Mouse (Mus musculus) embryonic facial prominence, embryonic 11.5 days (tissue): ENCODE results near the gene Pip4k2b. TPM values are rescaled to one million over a fixed set of nuclear protein-coding genes. Genes with fewer than 3 reads are reported as not detected.

Source experiments
- ATAC-seq: fragments of 200-750 bp; cut with Nextera tagmentation; replicated peaks from 2 replicates; pipeline ENCODE4 v1.8.0; 2017; ENCODE audit warnings: low read depth; ENCODE audit not compliant: insufficient number of reproducible peaks, low FRiP score, low TSS enrichment
- DNase-seq: peaks from one replicate; pipeline ENCODE4 v3.0.0-alpha.2; 2015; ENCODE audit warnings: low spot score
- H3K27ac ChIP-seq: fragments of 300-500 bp; sonication (generic); replicated peaks from 2 replicates; pipeline ENCODE4 v1.5.1; 2014; ENCODE audit warnings: mild to moderate bottlenecking, low read depth, low read length, control low read depth
- H3K27me3 ChIP-seq: fragments of 300-500 bp; sonication (generic); 2 replicates; pipeline ENCODE4 v1.6.1; 2014; ENCODE audit warnings: mild to moderate bottlenecking, low read length, moderate library complexity, mixed read lengths; ENCODE audit not compliant: control insufficient read depth, insufficient read depth
- H3K36me3 ChIP-seq: fragments of 300-500 bp; sonication (generic); replicated peaks from 2 replicates; pipeline ENCODE4 v1.6.1; 2014; ENCODE audit warnings: low read depth, mild to moderate bottlenecking, low read length, moderate library complexity, mixed read lengths; ENCODE audit not compliant: control insufficient read depth, insufficient read depth
- H3K4me1 ChIP-seq: fragments of 300-500 bp; sonication (generic); 2 replicates; pipeline ENCODE4 v1.6.1; 2014; ENCODE audit warnings: low read length, mixed read lengths; ENCODE audit not compliant: control insufficient read depth, insufficient read depth
- H3K4me2 ChIP-seq: fragments of 300-500 bp; sonication (generic); 2 replicates; pipeline ENCODE4 v1.6.1; 2014; ENCODE audit warnings: low read depth, mild to moderate bottlenecking, control low read depth, low read length, moderate library complexity
- H3K4me3 ChIP-seq: fragments of 300-500 bp; sonication (generic); 2 replicates; pipeline ENCODE4 v1.5.1; 2014; ENCODE audit warnings: low read depth, low read length, control low read depth
- H3K9ac ChIP-seq: fragments of 300-500 bp; sonication (generic); replicated peaks from 2 replicates; pipeline ENCODE4 v1.6.1; 2014; ENCODE audit warnings: mild to moderate bottlenecking, control low read depth, low read length
- H3K9me3 ChIP-seq: fragments of 300-500 bp; sonication (generic); replicated peaks from 2 replicates; pipeline ENCODE4 v1.6.1; 2016; ENCODE audit warnings: mild to moderate bottlenecking, low read length, inconsistent platforms, mixed read lengths; ENCODE audit not compliant: control insufficient read depth
- WGBS: fragments of 180-500 bp; shearing (Covaris S2); extraction: QIAGEN DNeasy Blood & Tissue Kit; methylation state at CpG from one replicate; pipeline ENCODE4 v1.1.7; 2014; 5-methylcytosine and 5-hydroxymethylcytosine counted together
- polyA plus RNA-seq: library from polyadenylated mRNA; unstranded; fragments of >200 nt; fragmentation: Nextera tagmentation; extraction: Ambion mirVana; gene quantifications from 2 replicates; pipeline ENCODE4 v1.2.1, GENCODE M21; 2014

Pip4k2b gene
- polyA plus RNA-seq, 1 experiment from 2014 or later: 2.8 TPM

DNA sequence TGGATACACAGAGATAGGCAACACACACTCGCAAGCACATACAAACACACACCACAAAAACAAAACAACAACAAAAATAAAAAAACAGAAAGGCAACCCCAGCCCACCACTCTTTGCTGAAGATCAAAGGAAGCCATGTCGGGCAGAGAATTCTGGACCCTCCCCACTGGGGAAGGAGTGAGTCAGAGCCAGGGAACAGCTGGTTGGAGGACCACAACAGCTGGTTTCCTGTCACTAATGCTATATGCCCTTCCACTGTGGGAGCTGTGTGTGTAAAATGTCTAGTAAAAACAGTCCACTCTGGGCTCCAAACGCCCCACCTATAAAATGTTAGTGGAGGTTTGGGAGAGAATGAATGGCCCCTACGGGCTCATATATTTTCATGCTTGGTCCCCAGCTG lies 23.2 kb downstream of the Pip4k2b start:
- no peak overlapping the region for H3K27ac ChIP-seq
- no peak overlapping the region for H3K9ac ChIP-seq
- ATAC-seq (no peak), DNase-seq (no peak)
- H3K4me2 ChIP-seq: no peak overlapping the region
- peaks cover 18% of the 10 kb centered on the region for H3K36me3 ChIP-seq
- no peaks in the 10 kb centered on the region; the same call in 1 of the 2 replicates for H3K9me3 ChIP-seq
- no peak overlapping the region for H3K4me3 ChIP-seq
- no peaks in the 10 kb centered on the region for H3K27me3 ChIP-seq
- WGBS: 96% methylated on average over 4 of the region's 4 CpGs
- H3K4me1 ChIP-seq: no peaks in the 10 kb centered on the region

DNA sequence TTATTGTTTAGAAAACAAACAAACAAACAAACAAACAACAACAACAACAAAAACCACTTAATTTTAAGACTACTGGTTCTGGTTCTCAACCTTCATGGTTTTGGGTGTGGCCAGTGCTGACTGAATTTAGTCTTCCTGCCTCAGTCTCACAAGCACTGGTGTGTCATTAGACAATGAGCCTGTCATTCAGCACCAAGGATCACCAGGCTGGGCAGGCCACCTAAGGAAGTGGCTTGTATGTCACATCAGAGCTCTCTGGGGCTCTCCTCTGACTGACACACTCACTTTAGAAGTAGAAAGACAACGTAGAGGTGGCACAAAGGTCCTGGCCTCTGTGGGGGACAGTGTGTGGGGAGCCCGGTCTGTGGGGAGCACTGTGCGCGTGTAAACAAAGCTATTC lies 25.5 kb downstream of the Pip4k2b start:
- no peak overlapping the region for H3K4me2 ChIP-seq
- DNase-seq: no peak
- H3K9me3 ChIP-seq: no peaks in the 10 kb centered on the region; the same call in 1 of the 2 replicates
- no peak overlapping the region for H3K27ac ChIP-seq
- no peak overlapping the region for H3K4me3 ChIP-seq
- no peaks in the 10 kb centered on the region for H3K4me1 ChIP-seq
- peaks cover 18% of the 10 kb centered on the region for H3K36me3 ChIP-seq
- ATAC-seq: no peak
- 86% methylated on average over 4 of the region's 4 CpGs for WGBS
- no peak overlapping the region for H3K9ac ChIP-seq
- no peaks in the 10 kb centered on the region for H3K27me3 ChIP-seq

GRCm38 (mm10) chr11:97718281-97718860 lies 26.1 kb downstream of the Pip4k2b start:
- DNase-seq: no peak
- WGBS: 77% methylated on average over 15 of the region's 15 CpGs
- no peak overlapping the region for H3K9ac ChIP-seq
- no peak for ATAC-seq
- peaks cover 18% of the 10 kb centered on the region for H3K36me3 ChIP-seq
- no peak overlapping the region for H3K4me3 ChIP-seq
- H3K4me1 ChIP-seq: no peaks in the 10 kb centered on the region
- H3K27ac ChIP-seq: no peak overlapping the region
- no peaks in the 10 kb centered on the region; the same call in 1 of the 2 replicates for H3K9me3 ChIP-seq
- no peaks in the 10 kb centered on the region for H3K27me3 ChIP-seq
- H3K4me2 ChIP-seq: no peak overlapping the region

DNA sequence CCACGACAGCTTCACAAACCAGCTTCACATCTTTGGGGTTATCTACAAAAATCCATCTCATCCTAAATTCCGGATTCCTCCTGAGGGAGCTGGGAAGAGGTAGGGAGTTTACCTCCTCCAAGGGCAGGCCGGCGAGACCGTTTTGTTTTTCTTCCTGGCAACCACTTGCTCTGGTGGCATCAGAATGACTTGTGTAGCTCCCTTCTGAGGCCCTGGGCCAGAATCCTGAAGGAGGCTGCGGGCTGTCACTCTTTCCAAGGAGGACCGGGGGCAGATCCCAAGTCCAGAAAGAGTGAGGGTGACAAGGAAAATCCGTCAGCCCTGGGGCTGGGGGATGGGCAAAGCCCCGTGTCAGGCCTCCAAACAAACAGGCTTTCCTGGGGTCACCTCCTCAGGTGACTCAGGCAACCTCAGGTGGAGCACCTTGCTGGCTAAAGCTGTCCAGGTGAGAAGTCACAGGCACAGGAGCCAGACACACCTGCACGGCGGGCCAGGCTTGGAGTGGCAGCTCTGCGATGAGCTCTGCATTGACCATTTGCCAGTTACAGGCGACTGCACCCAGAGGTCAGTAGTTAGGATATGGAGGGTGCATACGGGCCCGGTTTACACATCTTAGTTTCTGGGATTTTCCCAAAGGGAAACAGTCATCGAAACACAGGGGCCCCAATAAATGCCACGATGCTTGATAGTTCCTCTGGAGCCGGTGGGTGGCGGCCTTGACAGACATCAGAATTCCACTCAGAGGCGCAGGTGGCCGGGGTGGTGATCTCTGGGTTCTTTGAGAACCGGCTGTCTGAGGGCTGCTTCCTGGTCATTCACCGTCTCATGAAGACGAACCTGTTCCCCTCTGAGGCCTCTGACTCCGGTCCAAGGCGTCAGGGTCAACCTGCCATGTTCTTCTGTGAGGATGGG lies 26.9 kb downstream of the Pip4k2b start:
- no peak for DNase-seq
- Histone ChIP-seq H3K27me3 (no peaks in the 10 kb centered on the region), H3K9me3 (no peaks in the 10 kb centered on the region; the same call in 1 of the 2 replicates), H3K4me3 (no peak overlapping the region), H3K36me3 (peaks cover 22% of the 10 kb centered on the region), H3K4me1 (no peaks in the 10 kb centered on the region), H3K4me2 (no peak overlapping the region), H3K27ac (no peak overlapping the region), H3K9ac (no peak overlapping the region)
- ATAC-seq: no peak
- WGBS: 87% methylated on average over 26 of the region's 26 CpGs

DNA sequence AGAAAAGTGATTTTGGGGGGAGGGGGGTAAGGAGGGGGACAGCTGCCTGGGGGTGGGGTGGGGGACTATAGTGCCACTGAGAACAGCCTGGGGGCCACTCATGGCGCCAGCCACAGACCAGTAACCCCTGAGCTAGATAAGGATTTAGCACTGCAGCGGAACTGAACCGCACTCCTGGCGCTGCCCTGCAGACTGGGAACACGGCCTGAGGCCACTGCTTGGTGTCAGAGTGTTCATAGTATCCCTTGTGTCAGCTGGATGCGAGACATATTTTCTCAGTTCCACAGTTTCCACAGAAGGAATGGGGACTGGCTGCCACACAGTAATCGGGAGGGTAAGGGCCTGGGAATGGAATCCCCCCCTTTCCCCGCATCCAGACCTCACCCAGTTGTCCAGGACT lies 28.5 kb downstream of the Pip4k2b start:
- 90% methylated on average over 8 of the region's 8 CpGs for WGBS
- H3K4me1 ChIP-seq: no peaks in the 10 kb centered on the region
- H3K4me2 ChIP-seq: no peak overlapping the region
- ATAC-seq (no peak), DNase-seq (no peak)
- H3K36me3 ChIP-seq: peaks cover 14% of the 10 kb centered on the region; the same call in 1 of the 2 replicates
- no peak overlapping the region for H3K9ac ChIP-seq
- no peak overlapping the region for H3K4me3 ChIP-seq
- H3K9me3 ChIP-seq: no peaks in the 10 kb centered on the region
- H3K27ac ChIP-seq: no peak overlapping the region
- no peaks in the 10 kb centered on the region for H3K27me3 ChIP-seq

DNA sequence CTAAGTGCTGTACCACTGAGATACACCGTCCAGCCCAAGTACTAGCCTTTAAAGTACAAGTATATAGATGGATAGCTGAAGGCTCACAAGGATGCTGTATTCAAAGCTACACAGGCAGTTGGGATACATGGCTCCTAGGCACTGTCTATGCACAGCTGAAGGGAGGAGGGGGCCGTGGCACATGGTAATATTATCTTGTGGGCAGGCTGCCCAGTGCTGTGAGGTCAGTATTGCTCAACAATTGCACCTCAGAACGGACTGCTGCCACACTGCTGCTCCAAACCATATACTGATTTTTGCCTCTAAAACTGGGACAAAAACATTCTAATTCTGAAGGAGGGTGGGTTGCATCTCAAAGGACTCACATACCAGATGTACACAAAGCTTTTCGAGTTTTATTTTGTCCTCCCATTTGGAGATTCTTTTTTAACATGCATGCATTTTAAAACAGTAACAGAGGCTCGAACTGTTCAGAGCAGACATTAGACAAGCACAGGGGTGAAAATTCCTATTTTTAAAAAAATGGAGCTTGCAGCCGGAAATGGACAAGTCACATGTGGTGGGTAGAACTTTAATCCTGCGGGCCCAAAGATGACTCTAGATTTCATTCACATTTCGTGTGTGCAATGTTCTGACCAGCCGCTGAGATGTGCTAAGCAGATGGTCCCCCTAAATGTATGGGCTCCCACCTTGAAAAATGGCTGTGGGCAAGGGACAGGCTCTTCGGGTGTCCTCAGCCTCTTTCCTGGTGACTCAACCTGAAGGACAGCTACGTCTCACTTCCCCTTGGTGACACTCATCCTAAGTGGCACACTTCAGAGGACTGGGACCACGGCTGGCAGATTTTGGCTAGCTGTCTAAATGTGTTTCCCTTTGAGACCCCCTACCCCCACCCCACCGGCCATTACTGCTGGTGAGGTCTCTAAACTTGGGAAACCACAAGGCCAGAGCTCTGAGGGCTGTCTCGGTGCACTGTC lies 29.4 kb downstream of the Pip4k2b start:
- Histone ChIP-seq H3K27me3 (no peaks in the 10 kb centered on the region), H3K27ac (no peak overlapping the region), H3K4me1 (no peaks in the 10 kb centered on the region), H3K4me2 (no peak overlapping the region), H3K4me3 (no peak overlapping the region), H3K9ac (no peak overlapping the region), H3K36me3 (peaks cover 12% of the 10 kb centered on the region; the same call in 1 of the 2 replicates), H3K9me3 (no peaks in the 10 kb centered on the region)
- DNase-seq: no peak
- ATAC-seq: no peak
- whole genome bisulfite sequencing: 91% methylated on average over 14 of the region's 14 CpGs

- no peak overlapping the region for H3K4me2 ChIP-seq
- H3K27me3 ChIP-seq: no peaks in the 10 kb centered on the region
- no peaks in the 10 kb centered on the region for H3K9me3 ChIP-seq
- ATAC-seq (no peak), DNase-seq (no peak)
- 93% methylated on average over 3 of the region's 3 CpGs for WGBS
- H3K27ac ChIP-seq: no peak overlapping the region
- peaks cover 10% of the 10 kb centered on the region; the same call in 1 of the 2 replicates for H3K36me3 ChIP-seq
- H3K9ac ChIP-seq: no peak overlapping the region
- H3K4me1 ChIP-seq: no peaks in the 10 kb centered on the region
- H3K4me3 ChIP-seq: no peak overlapping the region
These were observed 30.1 kb downstream of the Pip4k2b start for GRCm38 (mm10) chr11:97714356-97714755.
